Mouse (Mus musculus) activated CD4-positive, CD25-positive, alpha-beta regulatory T cell, adult 4 months (primary cell): Measurements from ENCODE around the gene Mmp19. TPM values are rescaled to one million over a fixed set of nuclear protein-coding genes. Genes with fewer than 3 reads are reported as not detected.
"Not testable (repeated sequence)": the region's sequence is repeated elsewhere in the genome, so short reads cannot be mapped to it uniquely, and the experiment has no call there.

Experiments
- ATAC-seq: one replicate; pipeline ENCODE4 v1.8.0; 2017
- polyA plus RNA-seq, 2 experiments: library from polyadenylated mRNA; unstranded; fragments of 100-300 nt; shearing (Covaris generic); gene quantifications; one replicate each; pipeline ENCODE4 v1.2.1; 2017

Mmp19 gene
- polyA plus RNA-seq, 2 experiments from 2014 or later: not detected

DNA sequence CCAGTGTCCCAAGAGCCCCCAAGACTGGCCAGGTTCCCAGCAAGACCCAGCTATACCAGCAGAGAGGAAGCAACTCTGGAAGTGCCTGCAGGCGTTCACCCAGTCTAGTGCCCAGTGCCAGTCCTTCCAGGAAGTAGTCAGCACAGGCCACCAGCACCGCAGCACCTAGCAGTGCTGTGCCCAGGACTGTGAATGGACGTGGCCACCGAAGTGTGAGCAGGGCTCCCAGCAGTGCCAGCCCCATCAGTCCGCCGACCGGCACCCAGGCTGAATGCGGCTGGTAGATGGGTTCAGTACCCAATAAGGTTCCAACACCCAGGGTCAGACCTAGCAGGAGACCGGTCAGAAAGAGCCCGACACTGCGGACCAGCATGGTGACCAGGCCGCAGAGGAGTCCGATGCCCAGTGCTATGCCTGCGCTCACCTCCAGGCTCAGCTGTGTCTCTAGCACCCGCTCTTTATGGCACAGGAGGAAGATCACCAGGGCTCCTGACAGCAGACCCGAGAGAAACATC lies 11.3 kb downstream of the Mmp19 start:
- ATAC-seq: no peak

DNA sequence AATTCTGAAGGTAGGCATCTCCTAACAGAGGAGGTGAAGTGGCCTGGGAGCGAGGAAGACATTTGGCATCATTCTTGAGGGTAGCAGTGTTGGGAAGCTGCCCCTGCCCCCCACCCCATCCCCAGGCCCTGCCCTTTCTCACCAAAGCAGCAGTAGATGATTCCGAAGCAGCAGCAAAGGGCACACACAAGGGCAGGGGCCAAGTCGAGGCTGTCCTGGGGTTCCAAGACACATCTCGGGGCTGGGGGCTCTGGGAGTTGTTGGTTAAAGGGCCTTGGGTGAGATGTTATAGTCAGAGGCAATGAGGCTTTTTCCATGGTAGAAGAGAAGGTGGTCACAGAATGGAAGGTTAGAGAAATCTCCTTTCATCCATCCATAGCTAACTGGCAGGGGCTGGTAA lies 12.2 kb downstream of the Mmp19 start:
- no peak for ATAC-seq

DNA sequence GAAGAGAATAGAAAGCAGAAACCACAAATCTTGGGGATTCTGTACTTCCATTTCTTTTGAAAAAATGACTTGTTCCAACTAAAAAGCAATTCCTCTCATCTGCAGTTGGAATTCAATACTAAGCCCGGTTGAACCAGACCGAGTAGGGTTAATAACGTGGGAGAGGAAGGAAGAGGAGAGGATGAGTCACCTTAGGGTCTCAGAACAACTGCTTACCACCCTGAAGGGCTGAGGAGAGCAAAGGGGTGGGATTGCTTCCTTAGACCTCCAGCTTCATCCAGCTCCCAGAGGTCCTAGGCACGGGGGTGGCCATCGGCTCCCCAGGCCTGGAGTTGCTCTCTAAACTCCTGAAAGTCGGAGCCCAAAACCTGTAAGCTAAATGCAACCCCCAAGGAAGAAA lies 12.7 kb downstream of the Mmp19 start:
- no peak for ATAC-seq

DNA sequence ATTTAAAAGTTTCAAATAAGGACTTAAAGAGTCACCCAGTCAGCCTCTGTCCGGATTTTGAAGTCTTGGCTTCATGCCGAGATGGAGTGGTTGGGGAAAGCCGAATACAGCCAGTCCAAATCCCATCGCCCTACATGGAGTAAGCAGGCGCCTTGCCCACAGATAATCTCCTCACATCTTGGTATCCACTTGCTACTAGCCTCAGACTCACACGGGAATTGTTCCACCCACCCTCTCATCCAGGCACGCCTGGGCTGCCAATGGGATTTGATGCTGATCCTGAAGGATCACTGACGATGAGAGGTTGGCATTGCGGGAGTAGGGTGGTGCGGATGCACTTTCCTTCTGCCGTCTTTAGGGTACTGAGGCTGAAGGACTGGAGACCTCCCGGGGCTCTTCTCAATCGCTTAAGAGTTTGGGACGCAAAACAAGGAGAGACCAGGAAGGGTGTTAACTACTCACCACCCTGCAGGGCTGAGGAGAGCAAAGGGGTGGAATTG lies 13.1 kb downstream of the Mmp19 start, which contains the start of gene Dnajc14:
TSS of gene Dnajc14 (plus strand) at position 292 of the 500 bp plus-strand sequence.
- no peak for ATAC-seq

DNA sequence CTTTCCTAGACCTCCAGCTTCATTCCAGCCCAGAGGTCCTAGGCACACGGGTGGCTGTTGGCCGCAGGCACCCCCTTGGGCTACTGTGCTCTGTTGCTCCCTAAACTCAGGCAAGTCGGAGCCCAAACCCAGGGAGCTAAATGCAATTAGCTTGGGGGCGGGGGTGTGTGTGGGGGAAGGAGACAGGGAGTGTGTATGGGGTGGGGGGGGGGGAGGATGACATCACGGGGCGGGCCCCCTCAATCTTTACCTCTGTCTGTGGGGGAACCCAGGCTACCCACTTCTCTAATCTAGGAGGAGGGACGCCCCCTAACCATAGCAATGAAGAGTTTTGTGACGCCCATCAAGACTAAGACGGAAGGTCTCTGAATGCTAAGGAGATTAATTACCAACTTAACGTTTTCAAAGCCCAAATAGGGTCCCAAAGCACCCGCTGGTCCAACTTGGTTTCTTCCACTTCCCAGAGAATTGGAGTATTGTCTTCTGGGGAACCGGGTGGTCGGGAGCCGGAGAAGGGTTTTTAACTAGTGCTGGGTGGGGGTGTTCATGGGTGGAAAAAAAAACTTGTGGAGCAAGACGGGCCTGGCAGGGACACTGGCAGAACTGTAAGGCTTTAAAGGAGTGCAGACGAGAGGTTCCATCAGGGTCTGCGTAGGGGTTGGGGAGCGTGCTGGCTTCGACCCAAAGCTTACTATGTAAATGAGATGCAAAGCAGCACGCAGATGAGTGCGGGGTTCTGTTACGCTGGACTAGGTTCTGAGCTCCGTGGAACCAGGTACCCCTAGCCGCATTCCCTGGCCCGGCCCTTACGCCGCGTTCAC lies 13.8 kb downstream of the Mmp19 start, which contains the start of gene Tmem198b:
TSS of gene Tmem198b (minus strand) at position 100 of the 821 bp plus-strand sequence.
- ATAC-seq: peak; percentile 30

DNA sequence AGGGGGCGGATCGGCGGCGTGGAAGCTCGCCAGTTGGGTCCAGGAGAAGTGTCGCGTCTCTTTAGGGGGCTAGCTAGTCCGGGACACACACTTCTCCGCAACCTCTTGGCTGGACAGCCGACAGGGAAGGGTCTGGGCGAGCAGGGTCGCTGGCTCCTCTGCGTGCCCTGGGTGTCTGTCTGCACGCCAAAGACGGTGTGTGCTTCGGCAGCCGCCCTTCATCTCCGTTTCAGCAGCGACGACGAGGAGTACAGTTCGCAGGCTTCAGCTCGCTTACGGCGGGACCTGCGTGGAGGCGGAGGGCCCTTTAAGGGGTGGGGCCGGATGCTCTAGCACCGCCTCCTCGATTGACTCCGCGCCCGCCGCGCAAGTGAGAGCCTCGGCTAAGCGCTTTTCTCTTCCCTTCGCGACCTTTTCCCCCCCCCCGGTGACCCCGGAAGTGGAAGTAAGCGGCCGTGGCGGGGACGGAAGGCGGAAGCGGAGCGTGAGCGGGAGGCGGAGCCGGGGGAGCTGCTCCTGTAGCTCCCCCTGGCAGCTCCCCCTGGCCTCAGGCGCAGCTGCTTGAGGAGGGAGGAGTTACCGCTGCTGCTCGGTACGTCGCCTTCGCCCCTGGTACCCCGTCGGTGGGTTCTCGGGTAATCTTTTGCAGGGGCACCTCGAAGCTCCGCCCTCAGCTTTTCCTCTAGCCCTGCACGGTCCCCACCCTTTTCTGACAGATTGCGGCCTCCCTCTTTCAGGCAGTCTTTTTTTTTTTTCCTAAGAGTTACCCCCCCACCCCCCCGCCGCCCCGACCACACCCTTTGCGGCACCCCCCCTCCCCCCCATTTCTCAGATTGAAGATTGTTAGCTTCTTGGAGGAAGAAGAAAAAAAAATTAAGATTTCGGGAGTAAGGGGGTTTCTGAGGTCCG lies 14.6 kb downstream of the Mmp19 start:
- ATAC-seq: peak; percentile 93

DNA sequence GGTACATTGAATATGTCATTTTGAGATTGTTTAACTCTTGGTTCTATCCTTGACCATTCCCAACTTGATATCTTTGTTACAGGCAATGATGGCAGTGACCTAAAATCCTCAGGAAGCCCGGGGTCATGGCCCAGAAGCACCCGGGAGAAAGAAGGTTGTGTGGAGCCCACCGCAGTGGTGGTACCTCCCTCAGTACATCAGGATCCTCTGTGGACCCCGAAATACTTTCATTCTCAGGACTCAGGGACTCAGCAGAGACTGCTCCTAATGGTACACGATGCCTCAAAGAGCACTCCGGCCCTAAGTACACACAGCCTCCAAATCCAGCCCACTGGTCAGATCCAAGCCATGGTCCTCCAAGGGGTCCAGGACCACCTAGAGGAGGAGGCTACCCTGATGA lies 15.4 kb downstream of the Mmp19 start:
- ATAC-seq: no peak

DNA sequence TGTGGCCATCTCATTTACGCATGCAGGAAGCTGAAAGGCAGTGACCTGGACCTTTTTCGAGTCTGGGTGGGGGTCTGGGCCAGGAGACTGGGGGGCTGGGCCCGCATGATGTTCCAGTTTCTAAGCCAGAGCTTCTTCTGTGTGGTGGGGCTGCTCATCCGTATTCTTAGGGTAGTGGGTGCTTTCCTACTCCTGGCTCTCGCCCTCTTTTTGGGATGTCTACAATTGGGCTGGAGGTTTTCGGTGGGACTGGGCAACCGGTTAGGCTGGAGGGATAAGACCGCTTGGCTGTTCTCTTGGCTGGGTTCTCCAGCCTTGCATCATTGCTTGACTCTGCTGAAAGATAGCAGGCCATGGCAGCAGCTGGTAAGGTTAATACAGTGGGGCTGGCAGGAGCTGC lies 16.3 kb downstream of the Mmp19 start:
- no peak for ATAC-seq

DNA sequence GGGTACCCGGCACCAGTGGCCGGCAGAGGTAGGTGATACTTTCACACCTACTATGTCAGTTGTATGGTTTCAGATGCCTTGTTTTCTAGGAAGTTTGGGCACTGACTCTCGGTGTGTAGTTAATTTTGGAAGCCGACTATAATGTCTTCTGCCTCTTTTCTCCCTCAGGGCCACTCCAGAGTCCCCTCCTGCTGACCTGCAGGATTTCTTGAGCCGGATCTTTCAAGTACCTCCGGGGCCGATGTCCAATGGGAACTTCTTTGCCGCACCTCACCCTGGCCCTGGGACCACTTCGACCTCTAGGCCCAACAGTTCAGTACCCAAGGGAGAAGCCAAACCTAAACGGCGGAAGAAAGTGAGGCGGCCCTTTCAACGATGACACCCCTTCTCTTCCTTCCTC lies 26.3 kb downstream of the Mmp19 start, which contains the start of gene Sarnp:
TSS of gene Sarnp (plus strand) at position 301 of the 400 bp plus-strand sequence.
- no peak for ATAC-seq

DNA sequence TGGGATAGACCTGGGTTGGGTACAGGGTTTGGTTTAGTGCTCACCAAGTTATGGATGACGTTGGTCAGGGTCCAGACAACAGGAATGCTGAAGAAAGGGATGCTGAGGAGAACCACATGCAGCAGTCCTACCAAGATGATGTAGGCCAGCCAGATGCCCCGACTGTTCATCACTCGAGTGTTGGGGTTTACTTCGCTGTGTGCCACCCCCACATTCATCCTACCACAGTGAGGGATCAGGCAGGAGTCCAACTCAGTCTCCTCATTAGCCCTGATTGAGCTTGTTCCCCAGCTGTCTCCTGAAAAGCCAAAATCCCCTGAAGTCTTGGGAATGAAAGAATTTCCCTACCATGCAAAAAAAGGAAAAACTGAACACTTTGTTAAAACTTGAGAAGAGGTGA lies 29.5 kb downstream of the Mmp19 start:
- no peak for ATAC-seq

DNA sequence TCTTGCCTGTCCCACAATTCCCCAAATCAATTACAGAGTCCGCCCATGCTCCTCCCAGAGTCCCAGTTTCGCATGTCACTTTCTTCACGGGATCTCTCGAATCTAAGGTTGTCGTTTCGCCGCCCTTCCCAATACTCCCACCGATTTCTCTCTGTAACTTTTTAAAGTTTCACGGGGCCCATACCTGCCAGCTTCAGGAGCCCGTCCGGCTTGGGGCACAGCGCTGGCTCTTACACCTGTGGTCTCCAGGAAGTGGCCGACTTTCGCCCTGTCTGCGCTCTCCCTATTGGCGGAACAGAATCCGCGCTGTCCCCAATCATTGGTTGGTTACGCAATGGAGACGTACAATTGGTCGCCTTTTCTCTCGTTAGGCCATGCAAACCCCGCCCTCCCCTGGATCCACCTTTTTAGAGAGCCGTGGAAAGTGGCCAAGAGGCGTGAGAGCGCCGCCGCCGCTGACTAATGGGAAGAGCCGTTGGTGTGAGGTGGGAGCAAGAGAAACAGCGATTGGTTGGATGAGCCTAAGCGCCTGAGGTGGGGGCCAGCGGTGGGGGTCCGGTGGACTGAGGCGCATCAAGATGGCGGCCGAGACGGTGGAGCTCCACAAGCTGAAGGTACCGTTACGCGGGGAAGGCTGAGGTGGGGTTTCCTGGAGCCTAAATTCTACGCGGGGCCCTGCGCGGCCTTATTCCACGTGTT lies 30.8 kb downstream of the Mmp19 start, which contains the start of gene Ormdl2:
TSS of gene Ormdl2 (minus strand) at position 288 of the 699 bp plus-strand sequence.
- peak; percentile 99 for ATAC-seq

DNA sequence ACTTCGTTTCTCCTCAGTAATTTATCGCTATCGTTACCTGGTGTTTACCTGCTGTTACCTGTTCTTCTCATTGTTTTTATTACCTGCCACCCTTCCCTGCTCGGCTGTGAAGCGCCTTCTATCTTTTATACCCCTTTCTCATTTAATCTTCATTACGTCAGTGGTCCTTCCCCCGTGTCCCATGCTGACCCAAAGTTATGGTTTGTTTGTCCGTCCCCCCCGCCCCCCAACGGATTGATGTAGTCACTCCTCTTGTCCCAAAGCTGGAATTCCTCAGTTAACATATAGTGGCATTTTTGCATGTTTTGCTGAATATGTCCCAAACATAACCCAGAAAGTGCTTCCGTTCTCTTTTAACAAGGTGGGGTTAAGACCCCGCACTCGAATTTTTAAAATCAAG lies 31.4 kb downstream of the Mmp19 start:
- no peak for ATAC-seq

DNA sequence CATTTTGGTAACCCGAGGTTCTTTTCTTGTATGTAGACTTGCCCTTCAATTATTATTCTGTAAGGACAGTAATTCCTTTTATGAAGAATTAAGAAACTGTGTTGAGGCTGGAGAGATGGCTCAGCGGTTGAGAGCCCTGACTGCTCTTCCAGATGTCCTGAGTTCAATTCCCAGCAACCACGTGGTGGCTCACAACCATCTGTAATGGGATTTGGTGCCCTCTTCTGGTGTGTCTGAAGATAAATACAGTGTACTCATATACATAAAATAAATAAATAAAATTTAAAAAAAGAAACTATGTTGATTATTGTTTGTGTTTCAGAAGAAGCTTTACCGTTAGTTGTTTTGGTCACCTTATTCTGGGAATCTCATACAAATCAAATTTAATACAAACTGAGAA lies 32.4 kb downstream of the Mmp19 start:
- not testable (repeated sequence) for ATAC-seq

DNA sequence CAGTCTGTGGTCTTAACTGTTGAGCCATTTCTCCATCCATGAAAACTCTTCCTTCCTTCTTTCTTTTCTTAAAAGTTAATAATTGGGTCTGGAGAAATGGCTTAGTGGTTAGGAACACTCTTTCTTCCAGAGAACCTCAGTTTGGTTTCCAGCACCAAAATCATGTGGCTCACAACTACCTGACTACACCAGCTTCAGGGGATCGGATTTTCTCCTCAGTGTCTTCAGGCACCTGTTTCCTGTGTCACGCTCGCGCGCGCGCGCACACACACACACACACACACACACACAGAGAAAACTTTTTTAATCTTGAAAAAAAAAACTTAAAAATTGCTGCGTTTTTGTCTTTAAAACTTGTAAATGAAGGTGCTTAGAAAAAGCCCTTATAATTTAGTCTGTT lies 33.1 kb downstream of the Mmp19 start:
- no peak for ATAC-seq

DNA sequence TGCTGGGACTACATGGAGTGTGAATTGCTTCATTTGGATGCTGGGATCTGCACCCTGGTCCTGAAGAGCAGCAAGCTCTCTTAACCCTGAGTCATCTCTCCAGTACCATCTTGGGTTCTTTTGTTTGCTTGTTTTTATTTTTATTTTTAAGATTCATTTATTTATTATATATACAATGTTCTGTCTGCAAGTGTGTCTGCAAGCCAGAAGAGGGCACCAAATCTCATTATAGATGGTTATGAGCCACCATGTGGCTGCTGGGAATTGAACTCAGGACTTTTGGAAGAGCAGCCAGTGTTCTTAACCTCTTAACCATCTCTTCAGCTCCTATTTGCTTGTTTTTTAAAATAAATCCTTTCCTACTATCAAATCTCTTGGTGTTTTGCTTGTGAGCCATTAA lies 46.7 kb downstream of the Mmp19 start:
- no peak for ATAC-seq

DNA sequence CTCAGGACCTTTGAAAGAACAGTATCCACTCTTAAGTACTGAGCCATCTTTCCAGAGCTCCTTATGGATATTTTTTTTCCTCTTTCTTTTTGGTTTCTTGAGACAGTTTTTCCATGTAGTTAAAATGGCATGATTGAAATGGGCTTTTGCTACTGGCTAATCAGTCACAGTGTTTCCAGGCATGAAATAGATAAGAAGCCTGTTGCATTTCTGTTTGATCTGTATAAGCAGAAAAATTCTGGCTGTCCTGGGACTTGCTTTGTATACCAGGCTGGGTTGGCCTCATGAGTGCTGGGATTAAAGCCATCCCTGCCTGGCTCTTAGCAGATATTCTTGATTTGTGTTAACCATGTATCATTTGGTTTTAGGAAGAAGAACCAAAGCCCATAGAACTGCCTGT lies 48.7 kb downstream of the Mmp19 start:
- no peak for ATAC-seq

DNA sequence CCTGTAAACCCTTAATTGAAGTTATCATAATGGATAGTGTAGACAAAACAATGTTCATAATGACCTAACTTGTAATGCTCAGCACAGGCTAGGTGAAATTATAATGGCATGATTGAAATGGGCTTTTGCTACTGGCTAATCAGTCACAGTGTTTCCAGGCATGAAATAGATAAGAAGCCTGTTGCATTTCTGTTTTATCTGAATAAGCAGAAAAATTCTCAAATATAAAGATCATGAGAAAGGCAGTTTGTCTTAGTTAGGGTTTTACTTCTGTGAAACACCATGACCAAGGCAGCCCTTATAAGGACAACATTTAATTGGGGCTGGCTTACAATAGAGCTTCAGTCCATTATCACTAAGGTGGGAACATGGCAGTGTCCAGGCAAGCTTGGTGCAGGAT lies 49.9 kb downstream of the Mmp19 start:
- ATAC-seq: no peak

DNA sequence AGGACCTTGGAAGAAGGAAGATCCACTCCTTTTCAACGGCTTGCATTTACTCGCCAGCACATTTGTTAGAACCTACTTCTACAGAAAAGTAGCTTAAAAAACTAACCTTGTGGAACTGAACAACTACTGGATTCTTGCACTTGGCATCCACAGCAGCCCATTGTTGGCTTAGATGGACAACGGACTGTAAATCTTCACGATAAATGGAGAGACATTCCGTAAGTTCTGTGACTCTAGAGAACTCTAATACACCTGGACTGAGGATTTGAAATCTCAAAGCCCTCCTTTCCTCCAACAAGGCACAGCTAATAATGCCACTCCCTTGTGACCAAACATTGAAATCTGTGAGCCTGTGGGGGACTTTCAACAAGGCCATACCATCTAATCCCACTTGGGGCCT lies 52.5 kb downstream of the Mmp19 start:
- no peak for ATAC-seq

DNA sequence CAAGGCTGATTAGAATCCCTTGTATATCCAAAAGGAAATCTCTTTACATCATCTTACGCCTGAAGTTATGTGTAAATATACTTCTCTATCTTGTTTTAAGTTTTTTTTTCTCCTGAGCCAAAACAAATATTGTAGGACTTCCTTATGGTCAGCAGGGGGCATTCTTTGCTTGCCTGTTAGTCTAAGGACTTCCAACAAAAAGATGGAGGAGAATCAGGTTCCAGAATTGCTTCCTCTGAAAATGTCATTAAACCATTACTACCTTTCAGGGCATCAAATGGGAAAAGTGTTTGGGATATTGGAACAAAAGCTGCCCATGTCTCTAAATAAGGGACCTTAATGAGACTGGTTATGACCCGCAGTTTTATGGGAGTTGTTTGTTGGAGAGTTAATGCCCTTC lies 54.8 kb downstream of the Mmp19 start:
- no peak for ATAC-seq

DNA sequence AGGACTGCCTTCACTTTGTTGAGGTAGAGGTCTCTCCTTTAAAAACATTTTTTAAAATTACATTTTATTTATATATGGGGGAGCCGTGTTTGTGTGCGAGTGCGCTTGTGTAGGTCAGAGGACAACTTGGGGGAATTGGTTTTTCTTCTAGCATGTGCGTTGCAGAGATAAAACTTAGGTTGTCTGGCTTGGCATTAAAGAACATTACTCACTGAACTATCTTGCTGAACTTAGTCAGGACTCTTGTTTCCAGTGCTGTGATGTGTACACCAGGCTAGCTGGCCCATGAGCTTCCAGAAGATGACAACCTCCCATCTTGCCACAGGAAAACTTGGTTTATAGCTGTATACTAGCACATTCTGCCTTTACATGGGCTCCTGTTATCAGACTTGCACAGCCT lies 56.0 kb downstream of the Mmp19 start:
- ATAC-seq: no peak

DNA sequence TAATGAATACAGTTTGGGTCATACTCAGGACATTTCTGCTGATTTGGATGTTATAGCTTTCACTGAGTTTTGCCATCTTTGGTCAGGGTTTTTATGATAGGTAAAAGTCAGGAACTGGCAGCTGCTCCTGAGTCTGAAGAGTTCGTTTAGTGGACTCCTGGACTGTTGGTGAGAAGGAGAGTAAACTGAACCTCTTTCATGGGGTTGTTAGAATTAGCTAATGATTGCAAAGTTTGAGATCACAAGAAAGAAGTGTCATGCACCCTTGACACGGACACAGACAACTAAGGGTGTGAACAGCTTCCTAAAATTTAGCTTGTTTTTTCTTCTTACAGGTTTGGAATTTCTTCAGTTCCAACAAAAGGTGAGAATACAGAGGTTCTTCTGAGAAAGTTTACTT lies 57.7 kb downstream of the Mmp19 start:
- no peak for ATAC-seq

DNA sequence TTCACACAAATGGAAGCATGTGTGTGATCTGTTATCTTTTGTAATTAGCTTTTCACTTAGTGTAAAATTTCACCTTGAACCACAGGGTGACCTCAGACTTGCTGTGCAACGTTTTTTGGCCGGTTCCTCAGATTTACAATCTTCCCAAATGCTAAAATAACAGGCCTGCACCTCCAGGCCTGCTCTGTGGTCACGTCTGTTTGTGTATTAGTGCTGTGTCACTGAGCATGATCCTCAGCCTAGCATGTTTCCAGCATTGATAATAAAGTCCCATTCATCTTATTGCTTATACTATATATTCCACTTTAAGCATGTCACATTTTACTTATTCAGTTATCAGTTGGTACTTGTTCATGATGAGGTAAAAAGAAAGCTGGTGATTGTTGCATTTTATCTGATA lies 59.6 kb downstream of the Mmp19 start:
- ATAC-seq: no peak
